In genomic region chr8:109778993-109779421, GRCm38 (mm10) we compare ENCODE assay signal across 8 mouse cellular contexts. TPM values are rescaled to one million over a fixed set of nuclear protein-coding genes. Genes with fewer than 3 reads are reported as not detected.
DNase-seq lines count a peak whose midpoint lies in the region; ATAC-seq and TF ChIP-seq lines count a peak whose summit lies in the region.

No protein-coding gene starts in this region.

- peak overlapping the region; percentile 98 for H3K27ac ChIP-seq in liver, postnatal 0 days (ENCODE audit: low read depth)

- no peak for TF ChIP-seq POLR2A in lung, adult 2 months (IDR thresholded peaks at IDR 0.05; ENCODE audit: borderline replicate concordance, extremely low read depth, low read depth, low read length)

- TF ChIP-seq EP300 in liver, postnatal 0 days (IDR thresholded peaks at IDR 0.05; ENCODE audit: low read depth): no peak

- no peak for TF ChIP-seq CTCF in lung, adult 2 months (IDR thresholded peaks at IDR 0.05; ENCODE audit: insufficient read depth, low read length)
- TF ChIP-seq CTCF in liver, postnatal 0 days (IDR thresholded peaks at IDR 0.05; ENCODE audit: low read depth): no peak

- H3K9ac ChIP-seq in liver, postnatal 0 days (replicated peaks): peak overlapping the region; percentile 94

- peaks cover 26% of the 10 kb centered on the region for H3K27me3 ChIP-seq in erythroblast, embryonic 14.5 days (ENCODE audit: control insufficient read depth)
- peaks cover 2% of the 10 kb centered on the region; the same call in 1 of the 2 replicates for H3K27me3 ChIP-seq in liver, postnatal 0 days (ENCODE audit: insufficient read depth, low read length)

- peak overlapping the region; percentile 68 for H3K4me2 ChIP-seq in liver, postnatal 0 days (ENCODE audit: low read depth, low read length)

- no peak for DNase-seq in lung, adult 2 months
- no peak for DNase-seq in lung, postnatal 25 days (ENCODE audit: low spot score)
- peak; percentile 52 for DNase-seq in adrenal gland, postnatal 10 days
- no peak for DNase-seq in liver, postnatal 0 days
- peak; percentile 51 for DNase-seq in ovary, postnatal 36 days (ENCODE audit: low spot score)
- DNase-seq in Muller cell, postnatal 12 days (ENCODE audit: inconsistent ontology term): no peak

- H3K9me3 ChIP-seq in erythroblast, embryonic 14.5 days (ENCODE audit: control insufficient read depth, low read length): no peaks in the 10 kb centered on the region
- H3K9me3 ChIP-seq in liver, postnatal 0 days (ENCODE audit: low read length): no peaks in the 10 kb centered on the region

- under 1% methylated on average over 32 of the region's 32 CpGs for WGBS in lung, adult 2 months
- WGBS in liver, postnatal 0 days (ENCODE audit: insufficient replicate concordance): 0% methylated on average over 32 of the region's 32 CpGs

- H3K4me3 ChIP-seq in lung, adult 2 months (replicated peaks; ENCODE audit: extremely low read depth, low read depth, low read length): peak overlapping the region; percentile 85
- peak overlapping the region; percentile 97 for H3K4me3 ChIP-seq in erythroblast, embryonic 14.5 days (replicated peaks)
- peak overlapping the region; percentile 96 for H3K4me3 ChIP-seq in liver, postnatal 0 days (ENCODE audit: low read depth, low read length)

- peaks cover 3% of the 10 kb centered on the region; the same call in 1 of the 2 replicates for H3K36me3 ChIP-seq in erythroblast, embryonic 14.5 days (ENCODE audit: control insufficient read depth)
- no peaks in the 10 kb centered on the region for H3K36me3 ChIP-seq in liver, postnatal 0 days (replicated peaks; ENCODE audit: insufficient read depth, low read length)

- peaks cover 13% of the 10 kb centered on the region for H3K4me1 ChIP-seq in lung, adult 2 months (ENCODE audit: control insufficient read depth, insufficient read depth, low read length)
- H3K4me1 ChIP-seq in erythroblast, embryonic 14.5 days (ENCODE audit: control insufficient read depth): peaks cover 38% of the 10 kb centered on the region
- peaks cover 14% of the 10 kb centered on the region for H3K4me1 ChIP-seq in liver, postnatal 0 days (ENCODE audit: insufficient read depth)

- peak; percentile 15 for ATAC-seq in inflammation-experienced regulatory T-cells, adult 6 months
- ATAC-seq in liver, postnatal 0 days: peak; percentile 17

RNA-seq across cellular contexts. Expression of gene Ap1g1, which starts 0.7 kb away (rescaled TPM):
- 25.0 and 38.2 TPM in 2 replicates for polyA plus RNA-seq in lung, adult 2 months (2012; rRNA removed)
- 10 to 100 TPM; 72.7 to 76.1 TPM for total RNA-seq in adrenal gland, postnatal 10 days (2021)
- 0.16 and 0.26 TPM in 2 replicates for polyA plus RNA-seq in erythroblast, embryonic 14.5 days (2012)
- polyA plus RNA-seq in inflammation-experienced regulatory T-cells, adult 6 months (2017; shearing (Covaris generic)): 10 to 100 TPM; 30.6 to 35.3 (median 31.2) TPM
- polyA plus RNA-seq in liver, postnatal 0 days (2015; fragmentation: Nextera tagmentation; extraction: Ambion mirVana): 13.3 and 14.0 TPM in 2 replicates

RNA-seq across cellular contexts. Expression of gene Atxn1l, which starts 41.5 kb away (rescaled TPM):
- 24.5 and 31.6 TPM in 2 replicates for polyA plus RNA-seq in lung, adult 2 months (2012; rRNA removed)
- total RNA-seq in adrenal gland, postnatal 10 days (2021): 10 to 100 TPM; 43.1 to 44.7 TPM
- 1.3 TPM in 2 replicates for polyA plus RNA-seq in erythroblast, embryonic 14.5 days (2012)
- polyA plus RNA-seq in inflammation-experienced regulatory T-cells, adult 6 months (2017; shearing (Covaris generic)): 1 to 10 TPM; 3.0 to 4.6 (median 3.2) TPM
- polyA plus RNA-seq in liver, postnatal 0 days (2015; fragmentation: Nextera tagmentation; extraction: Ambion mirVana): 1.7 and 1.8 TPM in 2 replicates

Comparison
In these comparisons a context has a peak if more than half of its experiments do, and no peak if none do; other contexts are left out.
1. DNase-seq: peak in adrenal gland, postnatal 10 days (single experiment) and ovary, postnatal 36 days (single experiment); none in lung, adult 2 months (single experiment), lung, postnatal 25 days (single experiment), liver, postnatal 0 days (single experiment) and Muller cell, postnatal 12 days (single experiment).
2. RNA of gene Ap1g1, which starts 0.7 kb away (polyA plus RNA-seq): 25.0 to 38.2 TPM in lung, adult 2 months, 30.6 to 35.3 TPM in inflammation-experienced regulatory T-cells, adult 6 months and 13.3 to 14.0 TPM in liver, postnatal 0 days; 0.16 to 0.26 TPM in erythroblast, embryonic 14.5 days; every median in the first group is over 10 times any median in the second.
3. Peak in every context shown above with its lines, with median percentiles within 50 percentile points of each other: H3K4me3 ChIP-seq.